Mouse (Mus musculus): ENCODE results near the gene Rbm20. TPM values are rescaled to one million over a fixed set of nuclear protein-coding genes. Genes with fewer than 3 reads are reported as not detected.

Gene Rbm20
- total RNA-seq, 2 experiments from 2014 or later: 1.0 to 1.2 TPM

GRCm38 (mm10) chr19:53841915-53842314, 164.8 kb downstream of the Rbm20 start:
- DNase-seq (ENCODE audit: low spot score in 2 of 2): peak in 1 of 2 experiments; percentile 65

DNA sequence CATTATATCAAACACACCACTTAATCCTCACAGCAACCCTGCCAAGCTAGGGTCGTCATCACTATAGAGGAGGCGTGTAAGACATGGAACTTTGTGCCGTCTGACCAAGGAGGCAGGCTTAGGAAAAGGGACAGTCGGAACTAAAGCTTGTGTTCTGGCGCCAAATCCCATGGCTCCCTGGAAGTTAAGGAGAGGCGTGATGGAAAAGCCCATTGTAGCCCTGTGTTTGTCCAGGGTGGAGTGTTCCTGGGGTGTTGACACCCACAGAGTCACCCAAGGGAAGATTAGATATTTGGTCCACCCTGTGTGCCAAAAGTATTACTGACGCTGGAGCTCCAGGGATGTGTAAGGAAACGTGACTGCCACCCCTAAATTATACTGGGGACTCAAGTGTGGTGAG, 166.9 kb downstream of the Rbm20 start:
- no peak for DNase-seq (ENCODE audit: low spot score in 2 of 2)

GRCm38 (mm10) chr19:53848272-53848995, 171.3 kb downstream of the Rbm20 start:
- no peak for DNase-seq (ENCODE audit: low spot score in 2 of 2)

- peak; percentile 64 to 81 for DNase-seq (ENCODE audit: low spot score in 2 of 2)
Observed at GRCm38 (mm10) chr19:53850166-53850922, 173.2 kb downstream of the Rbm20 start.

DNA sequence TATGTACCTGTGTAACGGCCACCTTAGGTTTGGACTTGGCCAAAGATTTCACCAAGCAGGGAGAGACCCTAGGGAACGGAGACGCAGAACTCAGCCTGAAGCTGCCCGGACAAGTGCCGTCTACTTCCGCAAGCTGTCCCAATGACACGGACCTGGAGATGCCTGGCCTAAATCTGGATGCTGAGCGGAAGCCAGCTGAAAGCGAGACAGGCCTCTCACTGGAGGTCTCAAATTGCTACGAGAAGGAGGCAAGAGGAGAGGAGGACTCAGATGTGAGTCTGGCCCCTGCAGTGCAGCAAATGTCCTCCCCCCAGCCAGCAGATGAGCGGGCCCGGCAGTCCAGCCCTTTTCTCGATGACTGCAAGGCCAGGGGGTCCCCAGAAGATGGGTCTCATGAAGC, 174.2 kb downstream of the Rbm20 start:
- DNase-seq (ENCODE audit: low spot score in 2 of 2): no peak

DNA sequence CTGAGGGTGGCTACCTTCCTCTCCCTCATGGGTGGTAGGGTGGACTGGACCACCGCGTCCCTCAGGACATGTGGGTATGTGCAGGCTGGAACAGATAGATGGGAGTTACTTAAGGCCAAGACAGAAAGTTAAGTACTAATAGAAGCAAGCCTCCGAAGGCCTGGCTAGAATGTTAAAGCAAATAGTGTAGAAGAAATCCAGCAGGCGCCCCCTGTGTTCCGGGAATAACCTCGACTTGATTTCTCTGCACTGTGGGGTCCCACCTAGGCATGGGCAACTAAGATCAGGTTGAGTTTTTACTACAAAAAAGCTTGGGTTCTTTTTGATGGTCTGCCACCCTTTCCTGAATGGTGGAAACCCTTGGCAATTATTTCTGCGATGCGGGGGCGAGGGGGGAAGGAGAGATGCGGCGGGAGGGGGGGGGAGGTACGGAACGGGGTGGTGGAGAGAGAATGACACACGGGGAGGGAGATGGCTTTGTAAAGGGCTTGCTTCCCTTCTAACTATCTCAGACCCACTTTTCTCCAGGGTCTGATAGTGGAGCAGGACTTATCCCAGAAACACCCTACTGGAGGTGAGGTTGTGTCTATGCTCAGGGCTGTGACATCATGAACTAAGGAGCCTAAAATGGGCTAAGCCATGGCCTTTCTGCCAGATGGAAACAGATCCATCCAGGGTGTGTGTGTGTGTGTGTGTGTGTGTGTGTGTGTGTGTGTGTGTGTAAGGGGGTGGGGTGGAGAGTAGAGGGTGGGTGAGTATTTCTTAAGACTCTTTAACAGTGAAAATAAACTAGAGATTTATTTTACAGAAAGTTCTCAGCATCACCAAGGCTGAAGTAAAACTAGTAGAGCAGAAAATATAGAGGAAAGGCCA, 175.0 kb downstream of the Rbm20 start:
- no peak for DNase-seq (ENCODE audit: low spot score in 2 of 2)

DNA sequence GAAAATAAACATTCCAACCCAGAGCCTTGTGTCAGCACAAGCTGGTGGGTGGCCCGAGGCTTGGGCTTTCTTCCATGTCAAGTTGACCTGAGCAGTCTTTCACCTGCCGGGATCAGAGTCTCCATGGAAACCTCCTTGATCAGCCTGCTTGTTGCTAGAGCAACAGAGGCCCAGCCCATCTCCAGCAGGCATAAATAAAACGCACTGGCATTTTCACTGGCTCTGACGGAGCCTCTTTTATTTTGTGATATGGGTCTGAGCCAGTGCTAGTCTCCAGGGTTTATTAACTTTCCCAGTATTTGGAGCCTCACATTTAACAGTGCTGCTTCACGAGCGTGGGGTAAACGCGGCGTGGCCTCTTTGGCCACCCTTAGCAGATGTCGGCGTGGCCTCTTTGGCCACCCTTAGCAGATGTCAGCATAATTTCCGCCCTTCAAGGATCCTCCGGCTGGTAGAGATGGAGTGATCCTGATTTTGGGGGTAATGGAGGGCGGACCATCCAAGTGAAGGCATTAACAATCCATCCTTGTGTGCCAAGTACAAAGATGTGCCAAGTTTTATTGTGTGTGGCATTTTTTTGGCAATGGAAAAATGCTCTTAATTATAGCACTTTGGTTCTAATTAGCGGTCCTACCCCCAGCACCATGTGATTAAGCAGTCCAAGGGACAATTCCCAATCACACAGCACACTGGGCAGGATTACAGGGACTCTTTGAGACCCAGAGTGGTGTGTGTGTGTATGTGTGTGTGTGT, 175.8 kb downstream of the Rbm20 start:
- peak in 1 of 2 experiments; percentile 35 for DNase-seq (ENCODE audit: low spot score in 2 of 2)

DNA sequence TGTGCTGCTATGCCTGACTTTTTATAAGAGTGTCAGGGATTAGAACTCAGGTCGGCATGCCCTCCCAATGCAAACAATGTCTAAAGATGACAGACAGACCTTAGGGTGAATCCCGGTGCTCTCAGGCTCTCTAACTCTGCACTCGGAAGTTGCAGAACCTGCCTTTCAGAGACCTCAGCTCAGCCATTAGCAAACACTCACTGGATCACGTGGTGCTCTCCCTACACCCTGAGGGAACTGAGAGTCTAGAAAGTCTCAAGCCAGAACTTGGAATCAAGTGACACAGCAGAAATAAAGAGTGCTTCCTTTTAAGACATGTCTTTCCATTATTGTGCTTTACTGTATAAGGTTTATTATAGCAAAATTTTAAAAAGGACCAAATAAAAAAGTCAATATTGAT, 177.9 kb downstream of the Rbm20 start:
- DNase-seq (ENCODE audit: low spot score in 2 of 2): no peak

DNA sequence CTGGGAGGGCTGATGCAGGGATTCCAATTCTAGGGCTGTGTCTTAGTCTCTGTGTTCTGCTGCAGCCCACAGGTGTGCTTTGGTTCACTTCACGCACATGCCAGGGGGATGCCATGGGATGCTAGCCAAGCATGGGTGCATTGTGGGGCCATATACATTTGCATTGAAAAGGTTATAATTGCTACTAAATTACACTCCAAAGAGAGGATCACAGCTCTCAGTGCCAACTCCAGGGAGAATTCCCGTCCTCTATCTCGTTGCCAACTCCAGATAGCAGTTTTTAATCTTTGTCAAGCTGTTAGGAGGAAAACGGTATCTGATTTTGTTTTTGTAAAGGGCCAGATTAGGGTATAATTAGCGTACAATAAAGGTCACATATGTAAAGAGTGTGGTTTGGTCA, 178.7 kb downstream of the Rbm20 start:
- no peak for DNase-seq (ENCODE audit: low spot score in 2 of 2)

DNA sequence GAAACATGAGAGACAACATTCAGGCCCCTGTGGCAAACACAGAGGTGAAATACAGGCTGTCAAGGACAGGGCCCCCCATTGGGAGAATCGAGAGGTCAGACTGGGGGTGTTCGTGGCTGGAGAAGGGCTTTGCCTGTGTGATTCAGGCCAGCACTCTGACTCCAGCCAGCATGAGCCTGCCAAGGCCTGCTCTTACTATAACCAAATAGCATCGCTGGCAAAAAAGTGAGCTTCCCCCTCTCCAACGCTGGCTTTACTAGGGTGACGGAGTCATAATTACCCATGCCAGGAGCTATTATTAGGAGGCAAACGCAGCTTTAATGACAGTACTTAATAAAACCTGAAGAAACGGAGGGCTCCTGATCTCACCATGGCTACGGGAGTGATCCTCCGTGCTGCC, 179.7 kb downstream of the Rbm20 start:
- DNase-seq (ENCODE audit: low spot score in 2 of 2): no peak

- DNase-seq (ENCODE audit: low spot score in 2 of 2): no peak
Observed at GRCm38 (mm10) chr19:53857962-53858361, 180.9 kb downstream of the Rbm20 start.

DNA sequence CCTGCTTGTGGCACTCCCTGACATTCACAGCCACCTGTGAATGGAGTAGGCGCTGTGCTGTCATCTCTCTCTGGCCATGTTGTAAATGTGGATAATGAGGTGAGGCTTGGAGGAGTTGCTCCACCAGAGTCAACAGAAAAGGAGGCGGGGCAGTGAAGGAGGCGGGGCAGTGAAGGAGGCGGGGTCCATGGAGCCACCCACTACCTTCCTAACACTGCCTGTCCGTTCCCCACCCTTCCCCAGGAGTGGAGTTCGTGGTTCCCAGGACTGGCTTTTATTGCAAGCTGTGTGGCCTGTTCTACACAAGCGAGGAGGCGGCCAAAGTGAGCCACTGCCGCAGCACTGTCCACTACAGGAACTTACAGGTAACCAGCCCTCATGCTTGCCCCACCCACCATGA, 182.0 kb downstream of the Rbm20 start:
- DNase-seq (ENCODE audit: low spot score in 2 of 2): no peak

DNA sequence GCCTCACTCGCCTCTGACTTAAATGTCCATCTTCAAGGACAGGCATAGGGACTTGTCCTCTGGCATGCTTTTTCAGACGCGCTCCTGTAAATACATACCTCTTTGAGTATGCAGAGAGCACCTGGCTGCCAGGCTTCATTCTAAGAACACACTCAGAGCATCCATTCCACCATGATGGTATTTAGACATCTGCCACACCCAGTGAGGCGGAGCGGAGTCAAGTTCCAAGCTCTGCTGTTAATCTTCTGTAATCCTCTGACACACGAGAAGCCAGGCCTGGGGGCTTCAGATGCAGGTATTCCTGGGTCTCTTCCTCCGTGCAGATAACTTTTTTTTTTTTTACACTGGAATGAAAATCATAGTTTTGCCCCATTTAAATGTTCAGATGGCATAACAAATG, 182.5 kb downstream of the Rbm20 start:
- no peak for DNase-seq (ENCODE audit: low spot score in 2 of 2)

- DNase-seq (ENCODE audit: low spot score in 2 of 2): no peak
Observed at GRCm38 (mm10) chr19:53861346-53861745, 184.2 kb downstream of the Rbm20 start.

DNA sequence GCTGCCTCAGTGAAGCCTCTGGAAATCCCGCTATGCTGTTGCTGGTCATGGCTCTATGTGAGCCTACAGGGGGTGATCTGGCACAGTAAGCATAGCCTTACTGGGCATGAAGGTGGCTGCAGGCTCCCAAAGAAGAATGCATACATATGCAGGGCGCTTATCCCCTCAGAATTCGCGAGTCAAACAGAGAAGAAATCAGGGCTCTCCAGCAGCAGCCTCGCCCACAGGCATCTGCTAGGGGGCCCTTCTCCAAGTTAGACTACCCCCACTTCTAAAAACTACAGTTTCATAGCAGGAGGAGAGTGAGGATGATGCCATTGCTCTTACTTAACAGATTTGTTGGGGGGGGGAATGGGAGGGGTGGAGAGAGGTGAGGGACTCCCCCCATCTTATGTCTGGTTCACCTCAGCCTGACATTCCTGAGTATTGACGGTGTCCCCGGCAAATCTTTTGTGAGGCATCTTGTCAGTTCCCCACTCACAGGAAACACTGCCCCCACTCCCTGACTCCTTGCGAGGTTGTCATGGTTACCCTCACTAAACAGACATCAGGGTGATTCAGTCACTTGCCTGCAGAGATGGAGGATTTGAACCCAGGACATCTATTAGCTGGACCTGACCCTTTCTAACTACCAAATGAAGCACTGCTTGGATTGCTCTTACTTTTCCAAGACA, 185.6 kb downstream of the Rbm20 start:
- DNase-seq (ENCODE audit: low spot score in 2 of 2): no peak

DNA sequence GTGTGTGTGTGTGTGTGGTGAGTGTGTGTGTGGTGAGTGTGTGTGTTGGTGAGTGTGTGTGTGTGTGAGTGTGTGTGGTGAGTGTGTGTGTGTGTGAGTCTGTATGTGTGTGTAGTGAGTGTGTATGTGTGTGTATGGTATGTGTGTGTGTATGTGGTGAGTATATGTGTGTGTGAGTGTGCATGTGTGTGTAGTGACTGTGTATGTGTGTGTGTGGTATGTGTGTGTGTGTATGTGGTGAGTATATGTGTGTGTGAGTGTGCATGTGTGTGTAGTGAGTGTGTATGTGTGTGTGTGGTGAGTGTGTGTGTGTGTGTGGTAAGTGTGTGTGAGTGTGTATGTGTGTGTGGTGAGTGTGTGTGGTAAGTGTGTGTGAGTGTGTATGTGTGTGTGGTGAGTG, 190.1 kb downstream of the Rbm20 start:
- DNase-seq (ENCODE audit: low spot score in 2 of 2): no peak

DNA sequence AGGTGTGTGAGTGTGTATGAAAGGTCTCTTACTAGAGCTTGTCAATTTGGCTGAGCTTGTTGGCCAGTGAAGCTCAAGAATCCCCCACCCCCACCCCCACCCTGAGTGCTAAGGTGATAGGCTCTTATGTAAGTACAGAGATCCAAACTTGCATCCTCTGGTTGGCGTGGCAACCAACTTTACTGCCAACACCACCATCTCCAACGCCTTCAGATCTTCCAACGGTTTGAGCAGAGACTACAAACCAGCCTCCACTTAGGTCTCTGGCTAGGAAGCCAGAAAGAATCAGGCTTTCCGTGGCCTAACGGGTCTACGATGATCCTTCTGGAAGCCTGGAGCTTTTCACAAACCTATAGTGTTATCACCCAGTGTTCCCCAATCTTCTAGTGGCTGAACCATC, 191.0 kb downstream of the Rbm20 start:
- no peak for DNase-seq (ENCODE audit: low spot score in 2 of 2)

DNA sequence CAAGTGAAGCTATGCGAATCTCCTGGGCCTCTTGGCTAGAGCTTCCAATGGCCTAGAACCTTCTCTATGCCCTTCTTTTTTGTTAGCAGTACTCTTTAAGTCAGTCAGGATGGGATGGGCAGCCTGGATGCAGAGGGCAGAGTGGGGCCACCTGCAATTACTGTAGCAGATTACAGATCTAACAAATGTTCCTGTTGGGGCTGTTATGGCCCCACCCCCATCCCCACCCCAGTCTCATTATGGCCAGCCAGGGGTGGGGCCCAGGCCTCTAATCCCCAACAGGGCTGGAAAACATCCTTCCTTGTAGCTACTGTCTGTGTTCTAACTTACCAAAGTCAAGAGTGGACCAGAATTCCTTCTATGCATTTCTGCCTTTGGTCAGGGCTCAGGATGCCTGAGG, 191.7 kb downstream of the Rbm20 start:
- DNase-seq (ENCODE audit: low spot score in 2 of 2): no peak

DNA sequence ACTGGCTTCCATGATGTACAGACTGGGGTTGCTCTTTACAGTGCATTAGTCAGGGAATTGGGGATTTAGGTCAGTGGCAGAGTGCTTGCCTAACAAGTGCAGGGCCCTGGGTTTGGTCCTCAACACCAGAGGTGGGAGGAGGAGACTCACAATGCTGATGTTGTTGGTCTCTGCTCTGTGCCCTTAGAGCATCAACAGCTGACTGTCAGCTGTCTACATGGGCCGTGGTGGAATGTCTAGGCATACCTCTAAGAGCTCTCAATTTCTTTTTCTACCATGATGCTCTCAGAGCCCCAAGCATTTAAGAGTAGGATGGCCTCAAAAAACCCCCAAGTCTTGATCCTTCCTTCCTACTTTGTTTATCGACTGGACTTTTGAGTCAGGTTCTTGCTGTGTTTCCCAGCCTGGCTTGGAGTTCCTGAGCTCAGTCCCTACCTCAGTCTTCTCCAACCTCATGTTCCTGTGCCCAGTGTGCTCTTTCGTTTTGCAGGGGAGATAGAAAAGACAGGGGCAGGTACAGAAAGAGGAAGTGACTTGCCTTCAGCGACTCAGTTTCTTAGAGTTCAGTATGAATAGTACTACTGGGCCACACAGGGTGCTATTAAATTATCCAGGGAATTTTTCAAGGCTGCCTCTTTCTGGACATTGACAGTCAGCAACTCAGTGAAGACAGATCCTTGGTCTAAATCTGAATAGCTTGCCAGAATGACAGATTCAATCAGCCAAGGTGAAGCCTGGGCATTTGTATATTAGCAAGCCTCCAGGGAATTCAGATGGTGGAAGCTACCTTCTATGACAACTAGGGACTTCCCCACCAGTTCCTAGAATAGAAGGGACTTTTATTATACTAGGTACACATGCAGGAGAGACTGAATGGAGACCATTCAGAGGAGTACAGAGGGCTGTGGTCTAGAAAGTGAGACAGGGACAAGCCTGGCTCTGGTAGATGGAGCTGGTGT, 192.6 kb downstream of the Rbm20 start:
- DNase-seq (ENCODE audit: low spot score in 2 of 2): no peak

All from adrenal gland, adult 18-20 months (tissue).